Mouse (Mus musculus) liver, embryonic 11.5 days (tissue): Measurements from ENCODE around the gene Dapk2. TPM values are rescaled to one million over a fixed set of nuclear protein-coding genes. Genes with fewer than 3 reads are reported as not detected.
"Not testable (repeated sequence)": the region's sequence is repeated elsewhere in the genome, so short reads cannot be mapped to it uniquely, and the experiment has no call there.

ENCODE experiments used
- ATAC-seq: fragments of 200-750 bp; cut with Nextera tagmentation; replicated peaks from 2 replicates; pipeline ENCODE4 v1.8.0; 2017; ENCODE audit warnings: moderate number of reproducible peaks, mild to moderate bottlenecking, moderate TSS enrichment, moderate library complexity; ENCODE audit not compliant: low FRiP score
- DNase-seq: peaks from one replicate; pipeline ENCODE4 v3.0.0-alpha.2; 2017; ENCODE audit warnings: low spot score
- H3K27ac ChIP-seq: fragments of 300-500 bp; sonication (generic); 2 replicates; pipeline ENCODE4 v1.5.1; 2014; ENCODE audit warnings: mild to moderate bottlenecking, low read depth, low read length, control low read depth
- H3K27me3 ChIP-seq: fragments of 300-500 bp; sonication (generic); replicated peaks from 2 replicates; pipeline ENCODE4 v1.6.1; 2014; ENCODE audit warnings: low read length, mixed read lengths; ENCODE audit not compliant: control insufficient read depth, insufficient read depth
- H3K36me3 ChIP-seq: fragments of 300-500 bp; sonication (generic); 2 replicates; pipeline ENCODE4 v1.6.1; 2014; ENCODE audit warnings: mild to moderate bottlenecking, low read length, moderate library complexity, mixed read lengths; ENCODE audit not compliant: control insufficient read depth, insufficient read depth
- H3K4me1 ChIP-seq: fragments of 300-500 bp; sonication (generic); replicated peaks from 2 replicates; pipeline ENCODE4 v1.6.1; 2014; ENCODE audit warnings: low read length, mixed read lengths; ENCODE audit not compliant: control insufficient read depth, insufficient read depth
- H3K4me2 ChIP-seq: fragments of 300-500 bp; sonication (generic); 2 replicates; pipeline ENCODE4 v1.6.1; 2014; ENCODE audit warnings: mild to moderate bottlenecking, control low read depth, moderate library complexity
- H3K4me3 ChIP-seq: fragments of 300-500 bp; sonication (generic); 2 replicates; pipeline ENCODE4 v1.5.1; 2014; ENCODE audit warnings: low read depth, low read length, control low read depth
- H3K9ac ChIP-seq: fragments of 300-500 bp; sonication (generic); 2 replicates; pipeline ENCODE4 v1.6.1; 2014; ENCODE audit warnings: low read depth, low read length, control low read depth
- H3K9me3 ChIP-seq: fragments of 300-500 bp; sonication (generic); 2 replicates; pipeline ENCODE4 v1.6.1; 2016; ENCODE audit warnings: low read length, inconsistent platforms, mixed read lengths; ENCODE audit not compliant: control insufficient read depth
- WGBS: fragments of 180-500 bp; shearing (Covaris S2); extraction: QIAGEN DNeasy Blood & Tissue Kit; methylation state at CpG from one replicate; pipeline ENCODE4 v1.1.7; 2014; 5-methylcytosine and 5-hydroxymethylcytosine counted together
- polyA plus RNA-seq: library from polyadenylated mRNA; unstranded; fragments of >200 nt; fragmentation: Nextera tagmentation; extraction: Ambion mirVana; gene quantifications from 2 replicates; pipeline ENCODE4 v1.2.1, GENCODE M21; 2014

Gene Dapk2
- polyA plus RNA-seq, 1 experiment from 2014 or later: 6.1 TPM

- not testable (repeated sequence) for H3K9me3 ChIP-seq, H3K27me3 ChIP-seq, ATAC-seq, H3K4me2 ChIP-seq, H3K9ac ChIP-seq, H3K27ac ChIP-seq, DNase-seq, H3K4me1 ChIP-seq, H3K36me3 ChIP-seq, H3K4me3 ChIP-seq
- 94% methylated on average over 2 of the region's 2 CpGs for WGBS
Measured at GRCm38 (mm10) chr9:66285241-66285640, 127.2 kb downstream of the Dapk2 start.

DNA sequence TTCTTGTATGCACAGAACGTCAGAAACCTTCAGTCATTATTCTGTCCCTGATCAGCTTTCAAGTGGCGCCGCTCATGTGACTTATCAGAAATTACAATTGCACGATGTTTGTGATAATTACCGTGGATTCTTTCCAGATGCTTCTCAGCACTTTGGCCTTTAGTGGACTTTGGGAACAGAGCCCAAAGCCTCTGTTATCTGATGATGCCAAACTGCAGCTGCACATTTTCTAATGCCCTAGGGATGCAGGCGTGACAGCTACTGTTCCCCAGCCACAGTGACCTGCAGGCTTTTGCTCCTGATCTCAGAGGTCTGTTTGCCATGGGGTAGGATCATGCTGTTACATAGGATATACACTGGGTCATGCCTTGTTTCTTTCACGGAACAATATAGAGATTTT lies 127.9 kb downstream of the Dapk2 start:
- H3K27ac ChIP-seq: no peak overlapping the region
- ATAC-seq: no peak
- H3K4me3 ChIP-seq: no peak overlapping the region
- DNase-seq: no peak
- H3K9me3 ChIP-seq: no peaks in the 10 kb centered on the region
- H3K4me1 ChIP-seq: no peaks in the 10 kb centered on the region
- no peaks in the 10 kb centered on the region for H3K36me3 ChIP-seq
- no peak overlapping the region for H3K4me2 ChIP-seq
- WGBS: 55% methylated on average over 7 of the region's 7 CpGs
- no peaks in the 10 kb centered on the region for H3K27me3 ChIP-seq
- no peak overlapping the region for H3K9ac ChIP-seq

- no peak for ATAC-seq
- Histone ChIP-seq H3K9me3 (no peaks in the 10 kb centered on the region), H3K4me3 (no peak overlapping the region), H3K4me1 (peaks cover 8% of the 10 kb centered on the region), H3K4me2 (no peak overlapping the region), H3K9ac (no peak overlapping the region), H3K27me3 (no peaks in the 10 kb centered on the region), H3K27ac (no peak overlapping the region), H3K36me3 (no peaks in the 10 kb centered on the region)
- WGBS: 91% methylated on average over 2 of the region's 2 CpGs
- DNase-seq: no peak
Measured at GRCm38 (mm10) chr9:66290727-66291126, 132.7 kb downstream of the Dapk2 start.

- no peak overlapping the region for H3K4me2 ChIP-seq
- whole genome bisulfite sequencing: 68% methylated on average over 2 of the region's 2 CpGs
- no peak overlapping the region for H3K4me3 ChIP-seq
- no peaks in the 10 kb centered on the region for H3K36me3 ChIP-seq
- DNase-seq (no peak), ATAC-seq (no peak)
- no peak overlapping the region for H3K9ac ChIP-seq
- no peaks in the 10 kb centered on the region for H3K27me3 ChIP-seq
- no peaks in the 10 kb centered on the region for H3K9me3 ChIP-seq
- H3K4me1 ChIP-seq: peaks cover 10% of the 10 kb centered on the region
- H3K27ac ChIP-seq: no peak overlapping the region
Measured at GRCm38 (mm10) chr9:66293319-66293718, 135.3 kb downstream of the Dapk2 start.

- H3K27ac ChIP-seq: no peak overlapping the region
- no peak for ATAC-seq
- H3K4me2 ChIP-seq: no peak overlapping the region
- no peaks in the 10 kb centered on the region for H3K36me3 ChIP-seq
- H3K27me3 ChIP-seq: no peaks in the 10 kb centered on the region
- H3K4me1 ChIP-seq: peaks cover 10% of the 10 kb centered on the region
- no peaks in the 10 kb centered on the region for H3K9me3 ChIP-seq
- no peak overlapping the region for H3K4me3 ChIP-seq
- 76% methylated on average over 1 of the region's 1 CpGs for WGBS
- no peak overlapping the region for H3K9ac ChIP-seq
- no peak for DNase-seq
Measured at GRCm38 (mm10) chr9:66294227-66294626, 136.2 kb downstream of the Dapk2 start.

- no peaks in the 10 kb centered on the region for H3K9me3 ChIP-seq
- peaks cover 10% of the 10 kb centered on the region for H3K4me1 ChIP-seq
- ATAC-seq (peak; percentile 97), DNase-seq (no peak)
- H3K27me3 ChIP-seq: no peaks in the 10 kb centered on the region
- peak overlapping the region; percentile 38; the same call in 1 of the 2 replicates for H3K27ac ChIP-seq
- H3K4me2 ChIP-seq: peak overlapping the region; percentile 39; the same call in 1 of the 2 replicates
- H3K36me3 ChIP-seq: no peaks in the 10 kb centered on the region
- 2% methylated on average over 3 of the region's 3 CpGs for WGBS
- H3K4me3 ChIP-seq: no peak overlapping the region
- no peak overlapping the region for H3K9ac ChIP-seq
Measured at GRCm38 (mm10) chr9:66294980-66295410, 137.0 kb downstream of the Dapk2 start.

DNA sequence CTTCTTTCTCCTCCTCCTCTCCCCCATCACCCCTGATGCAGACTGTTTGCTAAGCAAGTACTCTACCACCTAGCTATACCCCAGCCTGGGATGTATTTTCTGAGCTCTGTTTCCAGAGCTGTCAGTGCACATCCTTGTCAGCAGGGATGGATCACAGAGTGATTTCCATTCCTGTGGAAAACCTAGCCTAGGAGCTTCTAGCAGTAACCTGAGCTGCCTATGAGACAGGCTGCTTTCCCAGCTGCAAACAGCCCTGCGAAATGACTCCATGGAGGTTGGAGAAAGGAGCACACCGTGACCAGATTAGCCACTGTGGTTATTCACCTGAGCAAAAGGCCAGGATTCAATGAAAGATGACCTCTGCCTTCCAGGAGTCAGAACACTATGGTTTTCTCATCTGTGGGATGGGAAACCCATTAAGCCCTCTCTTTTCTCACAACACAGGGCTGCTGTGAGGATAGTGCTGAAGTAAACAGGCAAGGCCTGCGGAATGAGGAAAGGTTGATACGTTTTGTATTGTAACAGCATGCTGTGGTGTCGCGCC lies 137.6 kb downstream of the Dapk2 start:
- H3K9me3 ChIP-seq: no peaks in the 10 kb centered on the region
- H3K36me3 ChIP-seq: no peaks in the 10 kb centered on the region
- H3K4me3 ChIP-seq: no peak overlapping the region
- peaks cover 10% of the 10 kb centered on the region for H3K4me1 ChIP-seq
- H3K27me3 ChIP-seq: no peaks in the 10 kb centered on the region
- ATAC-seq (no peak), DNase-seq (no peak)
- WGBS: 68% methylated on average over 6 of the region's 6 CpGs
- H3K4me2 ChIP-seq: no peak overlapping the region
- no peak overlapping the region for H3K9ac ChIP-seq
- 0 out of 2 replicates have a peak overlapping the region, but pooled peaks have one; percentile 39 for H3K27ac ChIP-seq

- Histone ChIP-seq H3K36me3 (no peaks in the 10 kb centered on the region), H3K4me1 (peaks cover 10% of the 10 kb centered on the region), H3K9ac (no peak overlapping the region), H3K4me3 (no peak overlapping the region), H3K27me3 (no peaks in the 10 kb centered on the region), H3K9me3 (no peaks in the 10 kb centered on the region), H3K4me2 (no peak overlapping the region), H3K27ac (no peak overlapping the region)
- WGBS: 82% methylated on average over 4 of the region's 4 CpGs
- no peak for ATAC-seq
- no peak for DNase-seq
Measured at GRCm38 (mm10) chr9:66298783-66299182, 140.8 kb downstream of the Dapk2 start.

GRCm38 (mm10) chr9:66300448-66301027 lies 142.5 kb downstream of the Dapk2 start:
- ATAC-seq (no peak), DNase-seq (no peak)
- no peaks in the 10 kb centered on the region for H3K36me3 ChIP-seq
- H3K4me2 ChIP-seq: no peak overlapping the region
- peaks cover 4% of the 10 kb centered on the region for H3K4me1 ChIP-seq
- H3K9ac ChIP-seq: no peak overlapping the region
- H3K27ac ChIP-seq: no peak overlapping the region
- WGBS: 63% methylated on average over 2 of the region's 2 CpGs
- H3K4me3 ChIP-seq: no peak overlapping the region
- H3K9me3 ChIP-seq: no peaks in the 10 kb centered on the region
- H3K27me3 ChIP-seq: no peaks in the 10 kb centered on the region
